Mouse (Mus musculus) MEL (cell line): ENCODE data around the gene Gpbar1.

Experiments
- CTCF ChIP-seq, 3 experiments: IDR thresholded peaks in 2 of 3; conservative IDR thresholded peaks in 1 of 3; 2 replicates each; pipeline ENCODE4 v1.5.1; 2011 to 2012; ENCODE audit warnings: low read length in 3 of 3, low read depth in 2 of 3, mild to moderate bottlenecking in 2 of 3, improper control_type of control experiment in 1 of 3, inconsistent platforms in 1 of 3, mixed read lengths in 1 of 3, moderate library complexity in 1 of 3; ENCODE audit not compliant: control insufficient read depth in 1 of 3, insufficient read depth in 1 of 3, poor library complexity in 1 of 3, severe bottlenecking in 1 of 3
- MAZ ChIP-seq: IDR thresholded peaks from 2 replicates; pipeline ENCODE4 v1.6.1; 2012; ENCODE audit warnings: low read depth, mild to moderate bottlenecking, inconsistent platforms, low read length, improper control_type of control experiment
- MYC ChIP-seq: IDR thresholded peaks from 2 replicates; pipeline ENCODE4 v1.6.1; 2011; ENCODE audit warnings: low read depth, mild to moderate bottlenecking, low read length, improper control_type of control experiment, moderate library complexity
- POLR2A ChIP-seq, 2 experiments: IDR thresholded peaks; 2 replicates each; pipeline ENCODE4 v1.6.1; 2011 to 2012; ENCODE audit warnings: low read length in 2 of 2, mild to moderate bottlenecking in 2 of 2, control low read depth in 1 of 2, improper control_type of control experiment in 1 of 2, low read depth in 1 of 2, moderate library complexity in 1 of 2; ENCODE audit not compliant: control insufficient read depth in 1 of 2, insufficient read depth in 1 of 2, poor library complexity in 1 of 2
- TBP ChIP-seq: IDR thresholded peaks from 2 replicates; pipeline ENCODE4 v1.8.0; 2011; ENCODE audit warnings: low read depth, low read length, improper control_type of control experiment
- TCF12 ChIP-seq: IDR thresholded peaks from 2 replicates; pipeline ENCODE4 v1.6.1; 2014; ENCODE audit warnings: low read depth, mild to moderate bottlenecking, inconsistent platforms, low read length, improper control_type of control experiment, moderate library complexity
- USF1 ChIP-seq: IDR thresholded peaks from 2 replicates; pipeline ENCODE4 v1.6.1; 2014; ENCODE audit warnings: low read depth, mild to moderate bottlenecking, inconsistent platforms, low read length, improper control_type of control experiment, moderate library complexity
- ZC3H11A ChIP-seq: IDR thresholded peaks from 2 replicates; pipeline ENCODE4 v1.6.1; 2012; ENCODE audit warnings: low read depth, mild to moderate bottlenecking, inconsistent platforms, low read length, improper control_type of control experiment
- ZNF384 ChIP-seq: IDR thresholded peaks from 2 replicates; pipeline ENCODE4 v1.6.1; 2012; ENCODE audit warnings: low read depth, mild to moderate bottlenecking, inconsistent platforms, low read length, improper control_type of control experiment

DNA sequence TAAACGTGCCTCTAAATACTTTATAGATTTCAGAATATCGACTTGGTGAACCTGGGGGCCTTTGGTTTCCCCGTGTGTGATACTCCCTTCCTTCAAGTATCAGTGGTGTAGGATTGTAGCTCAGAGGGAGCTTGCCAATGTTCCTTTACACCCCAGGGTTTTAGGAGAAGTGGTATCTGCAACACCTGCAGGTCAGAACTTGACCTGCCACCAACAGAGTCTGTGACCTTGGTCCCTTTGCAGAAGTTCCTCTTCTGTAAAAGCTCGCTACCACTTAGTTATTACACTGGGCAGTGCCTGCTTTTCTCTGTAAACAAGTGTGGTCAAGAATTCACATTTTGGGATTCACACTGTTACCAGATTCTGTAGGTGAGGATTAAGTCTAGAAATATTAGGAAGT, 28.3 kb upstream of the Gpbar1 start:
- TF ChIP-seq USF1, result no peak
- no peak for TF ChIP-seq CTCF (IDR thresholded peaks at IDR 0.05 in 2 of 3, conservative IDR thresholded peaks at IDR 0.05 in 1 of 3; ENCODE audit: control insufficient read depth in 1 of 3, insufficient read depth in 1 of 3, low read depth in 2 of 3, low read length in 3 of 3, poor library complexity in 1 of 3, severe bottlenecking in 1 of 3)
- TF ChIP-seq POLR2A (IDR thresholded peaks at IDR 0.05; ENCODE audit: control insufficient read depth in 1 of 2, insufficient read depth in 1 of 2, low read depth in 1 of 2, low read length in 2 of 2, poor library complexity in 1 of 2), result no peak
- TF ChIP-seq ZC3H11A, result no peak
- no peak for TF ChIP-seq TBP
- no peak for TF ChIP-seq ZNF384
- no peak for TF ChIP-seq TCF12
- no peak for TF ChIP-seq MYC
- no peak for TF ChIP-seq MAZ
